Mouse (Mus musculus) stomach, postnatal 0 days (tissue): Measurements from ENCODE around the gene Smurf2.

Experiments
- CTCF ChIP-seq: IDR thresholded peaks from 2 replicates; pipeline ENCODE4 v1.5.1; 2016; ENCODE audit warnings: antibody characterized with exemption, low read depth, mild to moderate bottlenecking, moderate library complexity
- EP300 ChIP-seq: optimal IDR thresholded peaks from 2 replicates; pipeline ENCODE3; 2016; ENCODE audit warnings: antibody characterized with exemption

DNA sequence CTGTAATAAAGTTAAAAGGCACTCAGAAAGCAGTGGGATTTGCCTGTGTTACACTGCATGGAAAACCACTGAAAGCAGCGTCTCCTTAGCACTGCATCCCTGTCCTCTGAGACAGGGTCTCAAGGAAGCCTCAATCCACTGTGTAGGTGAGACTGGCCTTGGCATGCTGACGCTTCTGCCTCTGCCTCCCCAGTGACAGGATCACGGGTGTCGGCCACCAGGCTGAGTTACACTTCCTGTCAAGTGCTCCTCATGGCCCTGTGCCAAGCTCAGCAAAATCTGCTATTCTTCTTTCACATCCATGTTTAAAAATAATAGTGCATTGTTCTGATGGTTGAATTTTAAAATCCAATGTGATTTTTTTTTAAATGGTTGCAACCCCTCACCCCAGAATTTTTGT lies 99.5 kb downstream of the Smurf2 start:
- TF ChIP-seq EP300 = no peak
- TF ChIP-seq CTCF = no peak
